ENCODE assay signal across 8 mouse cellular contexts in genomic region chr6:100502961-100503782, GRCm38 (mm10).
DNase-seq lines count a peak whose midpoint lies in the region; ATAC-seq and TF ChIP-seq lines count a peak whose summit lies in the region.

No protein-coding gene starts in this region.

- peak; percentile 32; the same call in 1 of the 2 replicates for ATAC-seq in hindbrain, embryonic 14.5 days (ENCODE audit: low FRiP score)
- ATAC-seq in hindbrain, embryonic 12.5 days (ENCODE audit: low FRiP score), result no peak
- peak; percentile 65 for ATAC-seq in heart, embryonic 15.5 days (replicated peaks; ENCODE audit: insufficient number of reproducible peaks, insufficient read depth, low FRiP score, low read depth)
- ATAC-seq in limb, embryonic 14.5 days (ENCODE audit: low FRiP score, low read depth), result peak; percentile 76

- no peak for TF ChIP-seq POLR2A in limb, embryonic 14.5 days (IDR thresholded peaks at IDR 0.05; ENCODE audit: borderline replicate concordance, extremely low read depth, insufficient read depth, insufficient read length)

- H3K36me3 ChIP-seq in hindbrain, embryonic 14.5 days (replicated peaks; ENCODE audit: control insufficient read depth, insufficient read depth), result no peaks in the 10 kb centered on the region
- no peaks in the 10 kb centered on the region for H3K36me3 ChIP-seq in hindbrain, embryonic 12.5 days
- H3K36me3 ChIP-seq in embryonic facial prominence, embryonic 10.5 days (replicated peaks), result no peaks in the 10 kb centered on the region
- no peaks in the 10 kb centered on the region for H3K36me3 ChIP-seq in heart, embryonic 15.5 days
- H3K36me3 ChIP-seq in limb, embryonic 14.5 days (ENCODE audit: control insufficient read depth, insufficient read depth, low read length), result no peaks in the 10 kb centered on the region

- H3K9me3 ChIP-seq in hindbrain, embryonic 14.5 days (ENCODE audit: control insufficient read depth, low read length), result no peaks in the 10 kb centered on the region
- H3K9me3 ChIP-seq in hindbrain, embryonic 12.5 days (replicated peaks), result no peaks in the 10 kb centered on the region
- no peaks in the 10 kb centered on the region for H3K9me3 ChIP-seq in embryonic facial prominence, embryonic 10.5 days
- no peaks in the 10 kb centered on the region for H3K9me3 ChIP-seq in heart, embryonic 15.5 days (replicated peaks)
- H3K9me3 ChIP-seq in limb, embryonic 14.5 days (ENCODE audit: control insufficient read depth, low read length), result no peaks in the 10 kb centered on the region

- H3K9ac ChIP-seq in hindbrain, embryonic 14.5 days, result no peak overlapping the region
- H3K9ac ChIP-seq in hindbrain, embryonic 12.5 days, result no peak overlapping the region
- no peak overlapping the region for H3K9ac ChIP-seq in heart, embryonic 15.5 days
- H3K9ac ChIP-seq in limb, embryonic 14.5 days (ENCODE audit: low read depth, low read length, severe bottlenecking), result no peak overlapping the region

- no peak overlapping the region for H3K4me3 ChIP-seq in hindbrain, embryonic 14.5 days (replicated peaks; ENCODE audit: low read length)
- H3K4me3 ChIP-seq in hindbrain, embryonic 12.5 days, result no peak overlapping the region
- H3K4me3 ChIP-seq in embryonic facial prominence, embryonic 10.5 days, result no peak overlapping the region
- no peak overlapping the region for H3K4me3 ChIP-seq in heart, embryonic 15.5 days
- no peak overlapping the region for H3K4me3 ChIP-seq in limb, embryonic 14.5 days (replicated peaks; ENCODE audit: low read length)

- H3K27me3 ChIP-seq in hindbrain, embryonic 14.5 days (ENCODE audit: control insufficient read depth, insufficient read depth, low read length), result peaks cover 10% of the 10 kb centered on the region; the same call in 1 of the 2 replicates
- peaks cover 49% of the 10 kb centered on the region for H3K27me3 ChIP-seq in hindbrain, embryonic 12.5 days
- H3K27me3 ChIP-seq in embryonic facial prominence, embryonic 10.5 days (replicated peaks; ENCODE audit: low read depth, poor library complexity, severe bottlenecking), result peaks cover 97% of the 10 kb centered on the region
- H3K27me3 ChIP-seq in heart, embryonic 15.5 days, result peaks cover 12% of the 10 kb centered on the region
- H3K27me3 ChIP-seq in limb, embryonic 14.5 days (ENCODE audit: control insufficient read depth, insufficient read depth, low read length), result no peaks in the 10 kb centered on the region

- peaks cover 15% of the 10 kb centered on the region; the same call in 1 of the 2 replicates for H3K4me1 ChIP-seq in hindbrain, embryonic 14.5 days (replicated peaks; ENCODE audit: control insufficient read depth, insufficient read depth, low read length)
- peaks cover 37% of the 10 kb centered on the region for H3K4me1 ChIP-seq in hindbrain, embryonic 12.5 days
- H3K4me1 ChIP-seq in embryonic facial prominence, embryonic 10.5 days, result peaks cover 57% of the 10 kb centered on the region
- H3K4me1 ChIP-seq in heart, embryonic 15.5 days (replicated peaks), result peaks cover 13% of the 10 kb centered on the region; the same call in 1 of the 2 replicates
- peaks cover 21% of the 10 kb centered on the region for H3K4me1 ChIP-seq in limb, embryonic 14.5 days (ENCODE audit: control insufficient read depth, insufficient read depth, low read length)

- 67% methylated on average over 14 of the region's 14 CpGs for WGBS in hindbrain, embryonic 14.5 days
- WGBS in hindbrain, embryonic 12.5 days, result 59% methylated on average over 14 of the region's 14 CpGs
- 42% methylated on average over 14 of the region's 14 CpGs for WGBS in embryonic facial prominence, embryonic 10.5 days
- 50% methylated on average over 14 of the region's 14 CpGs for WGBS in heart, embryonic 15.5 days
- WGBS in limb, embryonic 14.5 days, result 26% methylated on average over 14 of the region's 14 CpGs

- peak; percentile 46 for DNase-seq in hindbrain, embryonic 14.5 days (ENCODE audit: low spot score)
- peak; percentile 84 for DNase-seq in adipocyte (ENCODE audit: low spot score)
- peak; percentile 75 for DNase-seq in embryonic facial prominence, embryonic 10.5 days (ENCODE audit: low spot score)
- DNase-seq in limb, embryonic 14.5 days (ENCODE audit: low spot score), result peak; percentile 82
- DNase-seq in urinary bladder, postnatal 4 days (ENCODE audit: low spot score in 2 of 2), result peak; percentile 28 to 73
- no peak for DNase-seq in frontal cortex, postnatal 10 days (ENCODE audit: low spot score in 2 of 2)

- no peak overlapping the region for H3K4me2 ChIP-seq in hindbrain, embryonic 14.5 days (replicated peaks)
- no peak overlapping the region for H3K4me2 ChIP-seq in hindbrain, embryonic 12.5 days (replicated peaks)
- no peak overlapping the region for H3K4me2 ChIP-seq in heart, embryonic 15.5 days
- no peak overlapping the region for H3K4me2 ChIP-seq in limb, embryonic 14.5 days (replicated peaks; ENCODE audit: low read depth, low read length, severe bottlenecking)

- no peak overlapping the region for H3K27ac ChIP-seq in hindbrain, embryonic 14.5 days
- H3K27ac ChIP-seq in hindbrain, embryonic 12.5 days, result no peak overlapping the region
- peak overlapping the region; percentile 40 for H3K27ac ChIP-seq in embryonic facial prominence, embryonic 10.5 days (replicated peaks)
- H3K27ac ChIP-seq in heart, embryonic 15.5 days, result no peak overlapping the region; the same call in 1 of the 2 replicates
- peak overlapping the region; percentile 76 for H3K27ac ChIP-seq in limb, embryonic 14.5 days (replicated peaks; ENCODE audit: low read depth, low read length)

Comparison
In these comparisons a context has a peak if more than half of its experiments do, and no peak if none do; other contexts are left out.
1. DNase-seq: peak in hindbrain, embryonic 14.5 days (single experiment), adipocyte (single experiment), embryonic facial prominence, embryonic 10.5 days (single experiment), limb, embryonic 14.5 days (single experiment) and urinary bladder, postnatal 4 days (2 of 2); none in frontal cortex, postnatal 10 days (0 of 2).
2. H3K27ac ChIP-seq: peak in embryonic facial prominence, embryonic 10.5 days (single experiment) and limb, embryonic 14.5 days (single experiment); none in hindbrain, embryonic 14.5 days (single experiment), hindbrain, embryonic 12.5 days (single experiment) and heart, embryonic 15.5 days (single experiment).